35 mouse cellular contexts compared by ENCODE assay signal in genomic region chr3:126295932-126296331, GRCm38 (mm10).
"Had no signal": no experiment of that assay in that cellular context is flagged by ENCODE, and none has a peak within 500 bp of the region (broad histone marks: within the 10 kb centered on the region; RNA-seq: fewer than 3 reads in every experiment).

No protein-coding gene starts in this region.

- H3K4me3 ChIP-seq: heart, embryonic 12.5 days; heart, embryonic 13.5 days; heart, embryonic 15.5 days; hindbrain, embryonic 10.5 days; hindbrain, embryonic 12.5 days; hindbrain, embryonic 13.5 days; hindbrain, embryonic 15.5 days; intestine, embryonic 15.5 days; kidney, embryonic 15.5 days; layer of hippocampus, adult 2 months; left cerebral cortex, adult 2 months had no signal

- H3K9ac ChIP-seq: heart, embryonic 12.5 days; heart, embryonic 13.5 days; heart, embryonic 15.5 days; hindbrain, embryonic 12.5 days; hindbrain, embryonic 13.5 days; hindbrain, embryonic 14.5 days; hindbrain, embryonic 15.5 days; intestine, embryonic 15.5 days; kidney, embryonic 15.5 days had no signal

- H3K27me3 ChIP-seq: heart, embryonic 12.5 days; heart, embryonic 13.5 days; heart, embryonic 15.5 days; hindbrain, embryonic 12.5 days; hindbrain, embryonic 13.5 days; hindbrain, embryonic 15.5 days; intestine, embryonic 15.5 days; kidney, embryonic 15.5 days had no signal

- H3K36me3 ChIP-seq: heart, embryonic 12.5 days; heart, embryonic 13.5 days; heart, embryonic 15.5 days; hindbrain, embryonic 10.5 days; hindbrain, embryonic 12.5 days; hindbrain, embryonic 13.5 days; hindbrain, embryonic 15.5 days; intestine, embryonic 15.5 days; kidney, embryonic 15.5 days had no signal

- H3K4me1 ChIP-seq: hindbrain, embryonic 10.5 days; hindbrain, embryonic 12.5 days; hindbrain, embryonic 13.5 days; hindbrain, embryonic 15.5 days; intestine, embryonic 15.5 days; kidney, embryonic 15.5 days had no signal

- DNase-seq: heart, postnatal 10 days; heart, postnatal 14 days; heart, postnatal 36 days; heart, postnatal 4 days; kidney, adult 11 months; kidney, adult 18-20 months; kidney, adult 2 months; kidney, adult 8-10 months; kidney, adult 9 months; kidney, postnatal 10 days; kidney, postnatal 14 days; kidney, postnatal 25 days; kidney, postnatal 36 days; kidney, postnatal 4 days; layer of hippocampus, adult 9-11 months; layer of hippocampus, postnatal 36 days had no signal

- H3K27ac ChIP-seq: heart, embryonic 13.5 days; heart, embryonic 15.5 days; hindbrain, embryonic 10.5 days; hindbrain, embryonic 12.5 days; hindbrain, embryonic 13.5 days; hindbrain, embryonic 14.5 days; hindbrain, embryonic 15.5 days; hindbrain, postnatal 0 days; intestine, embryonic 15.5 days; kidney, embryonic 15.5 days; kidney, postnatal 0 days; layer of hippocampus, adult 2 months; left cerebral cortex, adult 2 months had no signal

- H3K9me3 ChIP-seq: heart, embryonic 12.5 days; heart, embryonic 13.5 days; heart, embryonic 15.5 days; hindbrain, embryonic 10.5 days; hindbrain, embryonic 12.5 days; hindbrain, embryonic 13.5 days; hindbrain, embryonic 15.5 days; intestine, embryonic 15.5 days; kidney, embryonic 15.5 days had no signal

- H3K4me2 ChIP-seq: heart, embryonic 11.5 days; heart, embryonic 12.5 days; heart, embryonic 13.5 days; heart, embryonic 15.5 days; hindbrain, embryonic 12.5 days; hindbrain, embryonic 13.5 days; hindbrain, embryonic 14.5 days; hindbrain, embryonic 15.5 days; intestine, embryonic 15.5 days; kidney, embryonic 15.5 days had no signal

- ATAC-seq: hindbrain, embryonic 16.5 days; hindbrain, postnatal 0 days; inflammation-experienced regulatory T-cells, adult 6 months; intestine, embryonic 15.5 days; intestine, embryonic 16.5 days; intestine, postnatal 0 days had no signal
